Mouse (Mus musculus) forebrain, embryonic 12.5 days (tissue): ENCODE measurements around the gene Gm4631. TPM values are rescaled to one million over a fixed set of nuclear protein-coding genes. Genes with fewer than 3 reads are reported as not detected.
"Not testable (repeated sequence)": the region's sequence is repeated elsewhere in the genome, so short reads cannot be mapped to it uniquely, and the experiment has no call there.

Source experiments
- ATAC-seq: fragments of 200-750 bp; cut with Nextera tagmentation; 2 replicates; pipeline ENCODE4 v1.8.0; 2017; ENCODE audit warnings: moderate TSS enrichment; ENCODE audit not compliant: low FRiP score
- H3K27ac ChIP-seq: fragments of 300-500 bp; sonication (generic); 2 replicates; pipeline ENCODE4 v1.5.1; 2016; ENCODE audit warnings: mild to moderate bottlenecking
- H3K27me3 ChIP-seq: fragments of 300-500 bp; sonication (generic); 2 replicates; pipeline ENCODE4 v1.6.1; 2016; ENCODE audit warnings: mild to moderate bottlenecking
- H3K36me3 ChIP-seq: fragments of 300-500 bp; sonication (generic); replicated peaks from 2 replicates; pipeline ENCODE4 v1.6.1; 2016; ENCODE audit warnings: mild to moderate bottlenecking
- H3K4me1 ChIP-seq: fragments of 300-500 bp; sonication (generic); 2 replicates; pipeline ENCODE4 v1.6.1; 2016
- H3K4me2 ChIP-seq: fragments of 300-500 bp; sonication (generic); 2 replicates; pipeline ENCODE4 v1.6.1; 2016; ENCODE audit warnings: mild to moderate bottlenecking, moderate library complexity
- H3K4me3 ChIP-seq: fragments of 300-500 bp; sonication (generic); replicated peaks from 2 replicates; pipeline ENCODE4 v1.5.1; 2016; ENCODE audit warnings: mild to moderate bottlenecking
- H3K9ac ChIP-seq: fragments of 300-500 bp; sonication (generic); 2 replicates; pipeline ENCODE4 v1.6.1; 2016; ENCODE audit warnings: mild to moderate bottlenecking
- H3K9me3 ChIP-seq: fragments of 300-500 bp; sonication (generic); 2 replicates; pipeline ENCODE4 v1.6.1; 2016
- WGBS: fragments of 180-500 bp; shearing (Covaris S2); methylation state at CpG from one replicate; pipeline ENCODE4 v1.1.7; 2016; 5-methylcytosine and 5-hydroxymethylcytosine counted together
- polyA plus RNA-seq: library from polyadenylated mRNA; unstranded; fragments of >200 nt; fragmentation: Nextera tagmentation; extraction: Ambion mirVana; gene quantifications from 2 replicates; pipeline ENCODE4 v1.2.1, GENCODE M21; 2016

Gene Gm4631
- 19.8 and 22.2 TPM in 2 replicates for polyA plus RNA-seq

DNA sequence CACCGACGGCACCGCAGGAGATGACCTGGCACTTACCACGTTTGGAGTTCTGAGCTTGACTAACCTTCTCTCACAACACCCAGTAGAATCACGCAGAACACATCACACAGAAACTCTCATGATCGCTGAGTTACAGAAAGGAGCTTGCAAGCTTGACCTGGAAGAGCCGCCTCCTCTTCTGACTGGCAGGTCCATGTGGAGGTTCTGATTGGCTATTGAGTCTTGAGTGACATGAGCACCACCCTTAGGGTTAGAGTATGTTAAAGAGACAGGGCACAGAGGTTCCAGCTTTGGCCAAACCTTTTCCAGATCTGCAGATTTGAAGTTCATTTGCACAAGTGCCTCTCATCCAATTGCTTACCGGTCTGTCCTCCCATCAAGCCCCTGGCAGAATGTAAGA lies at the start of gene Gm4631:
Gm4631 (minus strand) TSS at position 101 of the 400 bp plus-strand sequence.
- not testable (repeated sequence) for H3K36me3 ChIP-seq, H3K27me3 ChIP-seq, H3K4me2 ChIP-seq, H3K27ac ChIP-seq, H3K9me3 ChIP-seq, H3K4me1 ChIP-seq, ATAC-seq, H3K9ac ChIP-seq, H3K4me3 ChIP-seq
- no CpG with 5 or more reads among the region's 8 CpGs for WGBS

GRCm38 (mm10) chr2:175372136-175372535 lies 34.1 kb upstream of the Gm4631 start, which contains the start of gene Zfp968:
Gene Zfp968, plus strand, starts transcription at chr2:175372436.
- no CpG with 5 or more reads among the region's 6 CpGs for WGBS
- H3K9ac ChIP-seq, H3K27me3 ChIP-seq, H3K27ac ChIP-seq, H3K4me2 ChIP-seq, H3K4me1 ChIP-seq, H3K36me3 ChIP-seq, ATAC-seq, H3K4me3 ChIP-seq, H3K9me3 ChIP-seq: not testable (repeated sequence)

DNA sequence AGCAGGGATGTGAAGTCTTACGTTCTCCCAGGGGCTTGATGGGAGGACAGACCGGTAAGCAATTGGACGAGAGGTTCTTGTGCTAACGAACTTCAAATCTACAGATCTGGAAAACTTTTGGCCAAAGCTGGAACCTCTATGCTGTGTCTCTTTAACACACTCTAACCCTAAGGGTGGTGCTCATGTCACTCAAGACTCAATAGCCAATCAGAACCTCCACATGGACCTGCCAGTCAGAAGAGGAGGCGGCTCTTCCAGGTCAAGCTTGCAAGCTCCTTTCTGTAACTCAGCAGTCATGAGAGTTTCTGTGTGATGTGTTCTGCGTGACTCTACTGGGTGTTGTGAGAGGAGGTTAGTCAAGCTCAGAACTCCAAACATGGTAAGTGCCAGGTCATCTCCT lies 63.2 kb downstream of the Gm4631 start, which contains the start of gene Gm14440:
Gm14440 (plus strand) TSS at position 301 of the 400 bp plus-strand sequence.
- H3K4me3 ChIP-seq, H3K36me3 ChIP-seq, H3K4me2 ChIP-seq, H3K27ac ChIP-seq, H3K9me3 ChIP-seq, H3K4me1 ChIP-seq, H3K9ac ChIP-seq, ATAC-seq, H3K27me3 ChIP-seq: not testable (repeated sequence)
- WGBS, result no CpG with 5 or more reads among the region's 6 CpGs

Other genes starting within 250 kb of the Gm4631 start
- 5.9 and 6.2 TPM in 2 replicates for gene Gm14399, start 196.2 kb downstream of the Gm4631 start, polyA plus RNA-seq
- 1.1 and 1.4 TPM in 2 replicates for gene Gm14443, start 162.3 kb downstream of the Gm4631 start, polyA plus RNA-seq
- 6.9 and 7.6 TPM in 2 replicates for gene Gm14391, start 131.3 kb downstream of the Gm4631 start, polyA plus RNA-seq
- 4.7 and 5.5 TPM in 2 replicates for gene Gm14440, start 63.1 kb downstream of the Gm4631 start, polyA plus RNA-seq
- 6.8 and 7.0 TPM in 2 replicates for gene Zfp968, start 34.2 kb upstream of the Gm4631 start, polyA plus RNA-seq
- gene Gm4724, start 97.6 kb upstream of the Gm4631 start, polyA plus RNA-seq, result 9.5 and 10.8 TPM in 2 replicates
- 6.1 and 8.8 TPM in 2 replicates for gene Zfp965, start 131.8 kb upstream of the Gm4631 start, polyA plus RNA-seq